Mouse (Mus musculus): Measurements from ENCODE around the gene Fndc8. TPM values are rescaled to one million over a fixed set of nuclear protein-coding genes. Genes with fewer than 3 reads are reported as not detected.

The Fndc8 gene
- polyA plus RNA-seq, 1 experiment from 2014 or later, result 0.09 TPM

- Histone ChIP-seq H3K4me3 (ENCODE audit: low read depth, low read length) (no peak overlapping the region), H3K36me3 (ENCODE audit: control insufficient read depth, insufficient read depth, low read length) (no peaks in the 10 kb centered on the region), H3K4me1 (replicated peaks; ENCODE audit: control insufficient read depth, insufficient read depth, low read length) (no peaks in the 10 kb centered on the region), H3K4me2 (replicated peaks; ENCODE audit: low read depth, low read length) (no peak overlapping the region), H3K27ac (ENCODE audit: low read depth, low read length) (no peak overlapping the region), H3K9ac (ENCODE audit: low read depth, low read length) (no peak overlapping the region), H3K27me3 (ENCODE audit: control insufficient read depth, insufficient read depth, low read length) (no peaks in the 10 kb centered on the region), H3K9me3 (ENCODE audit: control insufficient read depth, low read length) (no peaks in the 10 kb centered on the region)
- ATAC-seq (ENCODE audit: low FRiP score) (no peak), DNase-seq (ENCODE audit: low spot score) (no peak)
- 88% methylated on average over 7 of the region's 7 CpGs for WGBS
These were observed 39.0 kb upstream of the Fndc8 start for GRCm38 (mm10) chr11:82852958-82853357.

GRCm38 (mm10) chr11:82854111-82854510 is 37.8 kb upstream of the Fndc8 start:
- H3K9me3 ChIP-seq (ENCODE audit: control insufficient read depth, low read length), result no peaks in the 10 kb centered on the region
- H3K27ac ChIP-seq (ENCODE audit: low read depth, low read length), result no peak overlapping the region
- no peaks in the 10 kb centered on the region for H3K27me3 ChIP-seq (ENCODE audit: control insufficient read depth, insufficient read depth, low read length)
- WGBS, result 86% methylated on average over 6 of the region's 6 CpGs
- ATAC-seq (ENCODE audit: low FRiP score) (no peak), DNase-seq (ENCODE audit: low spot score) (no peak)
- H3K4me3 ChIP-seq (ENCODE audit: low read depth, low read length), result no peak overlapping the region
- H3K4me1 ChIP-seq (replicated peaks; ENCODE audit: control insufficient read depth, insufficient read depth, low read length), result no peaks in the 10 kb centered on the region
- H3K4me2 ChIP-seq (replicated peaks; ENCODE audit: low read depth, low read length), result no peak overlapping the region
- no peak overlapping the region for H3K9ac ChIP-seq (ENCODE audit: low read depth, low read length)
- H3K36me3 ChIP-seq (ENCODE audit: control insufficient read depth, insufficient read depth, low read length), result no peaks in the 10 kb centered on the region

GRCm38 (mm10) chr11:82855327-82855973 is 36.5 kb upstream of the Fndc8 start:
- no peak overlapping the region for H3K9ac ChIP-seq (ENCODE audit: low read depth, low read length)
- 82% methylated on average over 9 of the region's 9 CpGs for WGBS
- no peak for DNase-seq (ENCODE audit: low spot score)

GRCm38 (mm10) chr11:82856032-82856431 is 35.9 kb upstream of the Fndc8 start:
- Histone ChIP-seq H3K27me3 (ENCODE audit: control insufficient read depth, insufficient read depth, low read length) (no peaks in the 10 kb centered on the region), H3K27ac (ENCODE audit: low read depth, low read length) (no peak overlapping the region)

More at GRCm38 (mm10) chr11:82855327-82855973, 36.5 kb upstream of the Fndc8 start:
- H3K4me3 ChIP-seq (ENCODE audit: low read depth, low read length), result no peak overlapping the region
- no peaks in the 10 kb centered on the region for H3K36me3 ChIP-seq (ENCODE audit: control insufficient read depth, insufficient read depth, low read length)
- no peak overlapping the region for H3K27ac ChIP-seq (ENCODE audit: low read depth, low read length)
- H3K27me3 ChIP-seq (ENCODE audit: control insufficient read depth, insufficient read depth, low read length), result no peaks in the 10 kb centered on the region
- no peak for ATAC-seq (ENCODE audit: low FRiP score)
- no peaks in the 10 kb centered on the region for H3K4me1 ChIP-seq (replicated peaks; ENCODE audit: control insufficient read depth, insufficient read depth, low read length)
- H3K9me3 ChIP-seq (ENCODE audit: control insufficient read depth, low read length), result no peaks in the 10 kb centered on the region
- H3K4me2 ChIP-seq (replicated peaks; ENCODE audit: low read depth, low read length), result no peak overlapping the region

GRCm38 (mm10) chr11:82857307-82857848 is 34.5 kb upstream of the Fndc8 start:
- ATAC-seq (ENCODE audit: low FRiP score), result no peak
- 74% methylated on average over 13 of the region's 13 CpGs for WGBS

More at GRCm38 (mm10) chr11:82856032-82856431, 35.9 kb upstream of the Fndc8 start:
- H3K4me2 ChIP-seq (replicated peaks; ENCODE audit: low read depth, low read length), result no peak overlapping the region
- no peaks in the 10 kb centered on the region for H3K4me1 ChIP-seq (replicated peaks; ENCODE audit: control insufficient read depth, insufficient read depth, low read length)
- ATAC-seq (ENCODE audit: low FRiP score), result no peak
- no peak overlapping the region for H3K4me3 ChIP-seq (ENCODE audit: low read depth, low read length)
- H3K9ac ChIP-seq (ENCODE audit: low read depth, low read length), result no peak overlapping the region
- 69% methylated on average over 10 of the region's 10 CpGs for WGBS
- DNase-seq (ENCODE audit: low spot score), result no peak
- H3K36me3 ChIP-seq (ENCODE audit: control insufficient read depth, insufficient read depth, low read length), result no peaks in the 10 kb centered on the region
- no peaks in the 10 kb centered on the region for H3K9me3 ChIP-seq (ENCODE audit: control insufficient read depth, low read length)

GRCm38 (mm10) chr11:82860759-82861158 is 31.2 kb upstream of the Fndc8 start:
- H3K4me1 ChIP-seq (replicated peaks; ENCODE audit: control insufficient read depth, insufficient read depth, low read length), result no peaks in the 10 kb centered on the region
- H3K4me3 ChIP-seq (ENCODE audit: low read depth, low read length), result no peak overlapping the region
- no peaks in the 10 kb centered on the region for H3K9me3 ChIP-seq (ENCODE audit: control insufficient read depth, low read length)
- no peaks in the 10 kb centered on the region for H3K36me3 ChIP-seq (ENCODE audit: control insufficient read depth, insufficient read depth, low read length)
- H3K4me2 ChIP-seq (replicated peaks; ENCODE audit: low read depth, low read length), result no peak overlapping the region
- WGBS, result 66% methylated on average over 6 of the region's 6 CpGs
- no peaks in the 10 kb centered on the region for H3K27me3 ChIP-seq (ENCODE audit: control insufficient read depth, insufficient read depth, low read length)
- DNase-seq (ENCODE audit: low spot score) (no peak), ATAC-seq (ENCODE audit: low FRiP score) (no peak)
- no peak overlapping the region for H3K9ac ChIP-seq (ENCODE audit: low read depth, low read length)
- no peak overlapping the region for H3K27ac ChIP-seq (ENCODE audit: low read depth, low read length)

More at GRCm38 (mm10) chr11:82857307-82857848, 34.5 kb upstream of the Fndc8 start:
- Histone ChIP-seq H3K27ac (ENCODE audit: low read depth, low read length) (no peak overlapping the region), H3K36me3 (ENCODE audit: control insufficient read depth, insufficient read depth, low read length) (no peaks in the 10 kb centered on the region), H3K9ac (ENCODE audit: low read depth, low read length) (no peak overlapping the region), H3K4me3 (ENCODE audit: low read depth, low read length) (no peak overlapping the region), H3K4me2 (replicated peaks; ENCODE audit: low read depth, low read length) (no peak overlapping the region), H3K4me1 (replicated peaks; ENCODE audit: control insufficient read depth, insufficient read depth, low read length) (no peaks in the 10 kb centered on the region), H3K27me3 (ENCODE audit: control insufficient read depth, insufficient read depth, low read length) (no peaks in the 10 kb centered on the region), H3K9me3 (ENCODE audit: control insufficient read depth, low read length) (no peaks in the 10 kb centered on the region)
- no peak for DNase-seq (ENCODE audit: low spot score)

GRCm38 (mm10) chr11:82861558-82861957 is 30.4 kb upstream of the Fndc8 start:
- Histone ChIP-seq H3K27me3 (ENCODE audit: control insufficient read depth, insufficient read depth, low read length) (no peaks in the 10 kb centered on the region), H3K9ac (ENCODE audit: low read depth, low read length) (no peak overlapping the region), H3K4me3 (ENCODE audit: low read depth, low read length) (no peak overlapping the region), H3K4me2 (replicated peaks; ENCODE audit: low read depth, low read length) (no peak overlapping the region), H3K4me1 (replicated peaks; ENCODE audit: control insufficient read depth, insufficient read depth, low read length) (no peaks in the 10 kb centered on the region), H3K9me3 (ENCODE audit: control insufficient read depth, low read length) (no peaks in the 10 kb centered on the region), H3K27ac (ENCODE audit: low read depth, low read length) (no peak overlapping the region), H3K36me3 (ENCODE audit: control insufficient read depth, insufficient read depth, low read length) (no peaks in the 10 kb centered on the region)
- no peak for ATAC-seq (ENCODE audit: low FRiP score)
- DNase-seq (ENCODE audit: low spot score), result no peak
- WGBS, result 72% methylated on average over 8 of the region's 8 CpGs

DNA sequence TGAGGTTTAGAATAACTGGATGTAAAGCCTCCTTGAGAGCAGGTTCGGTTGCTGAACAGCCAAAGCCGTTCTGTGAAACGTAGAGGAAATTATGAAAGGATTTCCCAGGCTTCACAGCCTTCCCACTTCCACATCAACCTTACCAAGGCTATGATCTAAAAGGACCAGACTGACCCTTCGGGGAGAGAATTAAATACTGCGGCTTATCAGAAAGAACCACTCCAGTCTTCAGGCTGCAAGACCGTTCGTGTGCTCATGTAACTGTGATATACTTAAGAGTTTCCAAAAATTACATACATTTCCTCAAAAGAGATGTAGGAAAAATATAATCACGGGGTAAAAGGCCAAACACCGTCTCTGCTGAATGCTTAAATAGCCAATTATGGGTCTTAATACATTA is 29.3 kb upstream of the Fndc8 start:
- no peaks in the 10 kb centered on the region for H3K27me3 ChIP-seq (ENCODE audit: control insufficient read depth, insufficient read depth, low read length)

GRCm38 (mm10) chr11:82863059-82863458 is 28.9 kb upstream of the Fndc8 start:
- 64% methylated on average over 2 of the region's 2 CpGs for WGBS
- Histone ChIP-seq H3K27me3 (ENCODE audit: control insufficient read depth, insufficient read depth, low read length) (no peaks in the 10 kb centered on the region), H3K36me3 (ENCODE audit: control insufficient read depth, insufficient read depth, low read length) (no peaks in the 10 kb centered on the region), H3K9ac (ENCODE audit: low read depth, low read length) (no peak overlapping the region), H3K4me2 (replicated peaks; ENCODE audit: low read depth, low read length) (no peak overlapping the region), H3K9me3 (ENCODE audit: control insufficient read depth, low read length) (no peaks in the 10 kb centered on the region), H3K27ac (ENCODE audit: low read depth, low read length) (no peak overlapping the region), H3K4me1 (replicated peaks; ENCODE audit: control insufficient read depth, insufficient read depth, low read length) (no peaks in the 10 kb centered on the region), H3K4me3 (ENCODE audit: low read depth, low read length) (no peak overlapping the region)
- no peak for ATAC-seq (ENCODE audit: low FRiP score)
- no peak for DNase-seq (ENCODE audit: low spot score)

More for the DNA sequence above, 29.3 kb upstream of the Fndc8 start:
- Histone ChIP-seq H3K4me2 (replicated peaks; ENCODE audit: low read depth, low read length) (no peak overlapping the region), H3K9ac (ENCODE audit: low read depth, low read length) (no peak overlapping the region), H3K9me3 (ENCODE audit: control insufficient read depth, low read length) (no peaks in the 10 kb centered on the region), H3K36me3 (ENCODE audit: control insufficient read depth, insufficient read depth, low read length) (no peaks in the 10 kb centered on the region), H3K27ac (ENCODE audit: low read depth, low read length) (no peak overlapping the region), H3K4me1 (replicated peaks; ENCODE audit: control insufficient read depth, insufficient read depth, low read length) (no peaks in the 10 kb centered on the region), H3K4me3 (ENCODE audit: low read depth, low read length) (no peak overlapping the region)
- WGBS, result 88% methylated on average over 9 of the region's 9 CpGs
- no peak for DNase-seq (ENCODE audit: low spot score)
- ATAC-seq (ENCODE audit: low FRiP score), result no peak
